Mouse (Mus musculus): Measurements from ENCODE around the gene Ptprt. TPM values are rescaled to one million over a fixed set of nuclear protein-coding genes. Genes with fewer than 3 reads are reported as not detected.

Gene Ptprt
- total and polyA plus RNA-seq, 3 experiments, result 0.76 TPM; not detected in 2

DNA sequence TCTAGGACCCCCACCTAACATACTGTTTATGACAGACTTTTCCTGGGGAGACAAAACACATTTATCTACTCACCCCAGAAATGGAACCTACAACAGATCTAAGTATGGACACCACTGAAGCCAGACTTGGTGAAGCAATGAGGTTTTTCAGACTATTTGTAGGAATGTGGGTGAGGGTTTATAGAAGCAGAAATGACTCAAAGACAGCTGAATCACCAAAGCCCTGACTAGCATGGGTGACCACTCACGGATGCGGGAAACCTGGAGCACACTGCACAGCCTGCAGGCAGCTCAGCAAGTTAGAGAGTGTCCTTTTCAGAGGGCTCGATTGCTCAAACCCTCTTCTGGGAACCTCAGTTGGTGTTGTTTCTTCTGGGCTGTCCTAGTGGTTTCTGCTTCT is 36.2 kb downstream of the Ptprt start:
- in situ Hi-C loops (cut with MboI; ENCODE audit: low pct_ligation_motif_present, low pct_unique_long_range_greater_than_20kb, low sequenced_read_pairs), result no loop called here
- dilution Hi-C loops (cut with MboI; ENCODE audit: extremely low pct_ligation_motif_present, extremely low pct_unique_long_range_greater_than_20kb, low sequenced_read_pairs), result no loop called here
- no peaks in the 10 kb centered on the region for H3K79me2 ChIP-seq (replicated peaks; ENCODE audit: control insufficient read depth, extremely low read depth, insufficient read depth, poor library complexity, severe bottlenecking)

DNA sequence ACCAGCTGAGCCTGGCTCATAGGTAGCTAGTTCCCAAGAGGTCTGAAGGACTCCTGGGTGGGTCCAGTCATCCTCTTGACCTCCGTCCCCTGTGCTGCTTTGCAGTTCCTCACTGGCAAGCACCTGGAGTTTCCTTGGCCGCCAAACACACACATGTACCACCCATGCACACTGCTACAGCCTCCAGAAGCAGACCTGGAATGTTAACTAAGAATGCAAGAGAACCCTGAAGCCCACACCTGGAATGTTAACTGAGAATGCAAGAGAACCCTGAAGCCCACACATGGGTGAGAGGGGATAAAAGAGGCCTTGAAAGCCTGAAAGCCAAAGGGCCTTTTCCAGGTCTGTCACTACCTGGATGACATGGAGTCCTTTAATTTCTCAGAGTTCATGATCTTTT is 46.7 kb downstream of the Ptprt start:
- Histone ChIP-seq H3K4me1 (ENCODE audit: control insufficient read depth in 1 of 2, insufficient read depth in 2 of 2) (no peaks in the 10 kb centered on the region), H3K4me3 (replicated peaks in 1 of 3; ENCODE audit: low read depth in 2 of 3, low read length in 2 of 3, poor library complexity in 1 of 3) (no peak overlapping the region), H3K27me3 (replicated peaks) (no peaks in the 10 kb centered on the region), H3K9ac (ENCODE audit: insufficient read depth, low read depth) (no peak overlapping the region), H3K79me2 (replicated peaks; ENCODE audit: control insufficient read depth, extremely low read depth, insufficient read depth, poor library complexity, severe bottlenecking) (no peaks in the 10 kb centered on the region), H3K36me3 (replicated peaks in 1 of 2; ENCODE audit: control insufficient read depth in 1 of 2, insufficient read depth in 1 of 2, low read length in 1 of 2) (no peaks in the 10 kb centered on the region), H3K27ac (ENCODE audit: insufficient read depth, low read depth) (no peak overlapping the region), H3K4me2 (ENCODE audit: insufficient read depth, low read depth, poor library complexity, severe bottlenecking) (no peak overlapping the region), H3K9me3 (replicated peaks; ENCODE audit: low read length) (peaks cover 78% of the 10 kb centered on the region)
- DNase-seq (ENCODE audit: extremely low read depth), result no peak
- dilution Hi-C loops (cut with MboI; ENCODE audit: extremely low pct_ligation_motif_present, extremely low pct_unique_long_range_greater_than_20kb, low sequenced_read_pairs), result no loop called here
- in situ Hi-C loops (cut with MboI; ENCODE audit: low pct_ligation_motif_present, low pct_unique_long_range_greater_than_20kb, low sequenced_read_pairs), result no loop called here
- TF ChIP-seq USF2 (conservative IDR thresholded peaks at IDR 0.05; ENCODE audit: low read depth, low read length) (no peak), CHD2 (IDR thresholded peaks at IDR 0.05; ENCODE audit: low read length) (no peak), MYC (IDR thresholded peaks at IDR 0.05; ENCODE audit: low read depth, low read length) (no peak), RAD21 (IDR thresholded peaks at IDR 0.05; ENCODE audit: low read depth, low read length) (no peak), KAT2A (IDR thresholded peaks at IDR 0.05; ENCODE audit: insufficient replicate concordance, low read length) (no peak), POLR2A (IDR thresholded peaks at IDR 0.05; ENCODE audit: low read depth, low read length) (no peak), ELF1 (IDR thresholded peaks at IDR 0.05; ENCODE audit: low read depth, low read length) (no peak), POLR2AphosphoS2 (IDR thresholded peaks at IDR 0.05; ENCODE audit: low read depth, low read length) (no peak), ETS1 (conservative IDR thresholded peaks at IDR 0.05; ENCODE audit: low read depth, low read length) (no peak), SMC3 (IDR thresholded peaks at IDR 0.05; ENCODE audit: low read depth, low read length) (no peak), GABPA (IDR thresholded peaks at IDR 0.05; ENCODE audit: insufficient replicate concordance, low read depth, low read length) (no peak), CTCF (conservative IDR thresholded peaks at IDR 0.05 in 1 of 2, IDR thresholded peaks at IDR 0.05 in 1 of 2; ENCODE audit: low read depth in 2 of 2, low read length in 2 of 2) (no peak), E2F4 (IDR thresholded peaks at IDR 0.05; ENCODE audit: insufficient replicate concordance, low read depth, low read length) (no peak)

More for the DNA sequence above, 36.2 kb downstream of the Ptprt start:
- TF ChIP-seq ETS1 (conservative IDR thresholded peaks at IDR 0.05; ENCODE audit: low read depth, low read length) (no peak), USF1 (IDR thresholded peaks at IDR 0.05; ENCODE audit: low read depth, low read length) (no peak), HCFC1 (IDR thresholded peaks at IDR 0.05; ENCODE audit: low read depth, low read length) (no peak), MYC (IDR thresholded peaks at IDR 0.05; ENCODE audit: low read depth, low read length) (no peak), CHD2 (IDR thresholded peaks at IDR 0.05; ENCODE audit: low read length) (no peak), ZMIZ1 (IDR thresholded peaks at IDR 0.05; ENCODE audit: low read depth, low read length) (no peak), POLR2A (IDR thresholded peaks at IDR 0.05; ENCODE audit: low read depth, low read length) (no peak), JUN (IDR thresholded peaks at IDR 0.05; ENCODE audit: insufficient read depth, low read depth, low read length) (no peak), ZC3H11A (IDR thresholded peaks at IDR 0.05; ENCODE audit: low read depth, low read length) (no peak), SMC3 (IDR thresholded peaks at IDR 0.05; ENCODE audit: low read depth, low read length) (no peak), GABPA (IDR thresholded peaks at IDR 0.05; ENCODE audit: insufficient replicate concordance, low read depth, low read length) (no peak)
- no peaks in the 10 kb centered on the region for H3K36me3 ChIP-seq (replicated peaks in 1 of 2; ENCODE audit: control insufficient read depth in 1 of 2, insufficient read depth in 1 of 2, low read length in 1 of 2)
- no peaks in the 10 kb centered on the region for H3K27me3 ChIP-seq (replicated peaks)
- no peak overlapping the region for H3K4me2 ChIP-seq (ENCODE audit: insufficient read depth, low read depth, poor library complexity, severe bottlenecking)
- H3K9ac ChIP-seq (ENCODE audit: insufficient read depth, low read depth), result no peak overlapping the region
- peaks cover 79% of the 10 kb centered on the region for H3K9me3 ChIP-seq (replicated peaks; ENCODE audit: low read length)
- H3K4me3 ChIP-seq (replicated peaks in 1 of 3; ENCODE audit: low read depth in 2 of 3, low read length in 2 of 3, poor library complexity in 1 of 3), result no peak overlapping the region
- no peak for DNase-seq (ENCODE audit: extremely low read depth)
- H3K27ac ChIP-seq (ENCODE audit: insufficient read depth, low read depth), result no peak overlapping the region
- H3K4me1 ChIP-seq (ENCODE audit: control insufficient read depth in 1 of 2, insufficient read depth in 2 of 2), result no peaks in the 10 kb centered on the region

Measured in CH12.LX (cell line).